Mouse (Mus musculus) thymus, postnatal 4 days (tissue): ENCODE results near the gene Brk1.

Experiments used
- DNase-seq: peaks from one replicate; pipeline ENCODE4 v3.0.0; 2021

Brk1 gene

GRCm38 (mm10) chr6:113624989-113625770 is 20.6 kb downstream of the Brk1 start:
- DNase-seq = no peak

DNA sequence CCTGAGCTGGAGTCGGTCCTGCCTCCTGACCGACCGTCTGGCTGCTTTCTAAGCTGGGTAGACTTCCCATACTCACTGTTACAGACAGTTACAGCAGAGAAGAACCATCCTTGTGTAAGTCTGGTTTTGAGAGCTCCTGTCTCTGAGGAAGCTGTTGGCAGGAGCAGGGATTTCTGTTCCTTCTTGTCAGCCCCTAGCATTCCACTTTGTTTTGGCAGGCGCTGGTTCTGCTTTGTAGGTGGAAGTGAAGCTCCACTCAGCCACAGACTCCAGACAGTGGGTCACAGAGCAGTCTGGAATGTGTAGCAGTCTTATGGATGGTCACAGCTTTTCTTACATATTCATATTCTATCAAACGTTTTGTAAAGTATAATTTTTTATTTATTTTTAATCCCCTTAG is 25.8 kb downstream of the Brk1 start:
- DNase-seq = no peak

DNA sequence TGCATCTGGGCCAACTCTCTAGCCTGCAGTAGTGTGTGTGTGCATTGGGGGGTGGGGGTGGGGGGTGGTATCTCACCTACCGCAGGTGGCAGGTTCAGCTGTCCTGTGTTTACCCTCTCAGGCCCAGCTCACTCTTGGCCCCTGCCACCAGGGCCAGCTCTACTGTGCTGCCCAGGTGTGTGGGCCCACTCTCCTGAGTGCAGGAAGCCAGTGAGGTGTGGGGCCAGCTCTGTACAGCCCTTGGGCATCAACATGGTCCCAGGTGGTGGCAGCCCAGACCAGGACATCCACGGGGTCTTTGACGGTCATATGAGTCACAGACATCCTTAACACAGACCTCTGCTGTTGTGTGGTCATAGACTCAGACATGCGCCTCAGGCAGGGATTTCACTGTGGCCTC is 28.3 kb downstream of the Brk1 start:
- no peak for DNase-seq

- DNase-seq = peak; percentile 98
These were observed 33.9 kb downstream of the Brk1 start, which contains the start of gene Irak2 for GRCm38 (mm10) chr6:113638302-113639040. TSS of gene Irak2 (plus strand) at chr6:113638467.

DNA sequence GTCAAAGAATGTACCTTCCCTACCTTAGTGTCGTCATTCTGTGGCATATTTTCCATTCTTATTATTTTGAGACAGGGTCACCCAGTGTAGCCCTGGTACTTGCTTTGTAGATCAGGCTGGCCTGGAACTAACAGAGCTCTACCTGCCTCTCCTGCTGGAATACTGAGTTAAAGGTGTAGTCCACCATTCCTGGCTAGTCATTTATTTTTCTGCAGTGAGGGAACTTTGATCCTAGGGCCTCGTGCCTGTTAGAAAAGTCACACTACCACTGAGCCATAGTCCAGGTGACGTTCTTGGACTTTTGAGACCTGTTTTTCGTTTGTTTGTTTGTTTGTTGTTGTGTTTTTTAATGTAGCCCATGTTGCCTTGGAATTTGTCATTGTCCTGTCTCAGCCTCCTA is 34.6 kb downstream of the Brk1 start:
- no peak for DNase-seq

DNA sequence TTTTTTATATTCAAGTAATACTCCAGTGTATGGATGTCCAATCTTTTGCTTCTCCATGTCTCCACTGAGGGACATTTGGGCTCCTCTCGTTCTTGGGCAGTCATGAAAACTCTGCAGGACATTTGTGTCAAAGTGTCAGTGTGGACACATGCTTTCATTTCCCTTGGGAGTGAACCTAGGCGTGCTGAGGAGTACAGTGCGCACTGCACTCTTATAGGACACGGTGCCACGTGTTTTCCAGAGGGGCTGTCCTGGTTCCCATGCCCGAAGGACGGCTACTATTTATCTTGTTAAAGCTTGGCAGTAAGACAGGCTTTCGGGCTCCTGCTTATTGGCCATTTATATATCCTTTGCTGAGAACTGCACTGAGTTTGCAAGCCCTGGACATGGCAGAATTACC is 38.0 kb downstream of the Brk1 start:
- no peak for DNase-seq

- DNase-seq = no peak
These were observed 38.4 kb downstream of the Brk1 start for GRCm38 (mm10) chr6:113643021-113643420.

DNA sequence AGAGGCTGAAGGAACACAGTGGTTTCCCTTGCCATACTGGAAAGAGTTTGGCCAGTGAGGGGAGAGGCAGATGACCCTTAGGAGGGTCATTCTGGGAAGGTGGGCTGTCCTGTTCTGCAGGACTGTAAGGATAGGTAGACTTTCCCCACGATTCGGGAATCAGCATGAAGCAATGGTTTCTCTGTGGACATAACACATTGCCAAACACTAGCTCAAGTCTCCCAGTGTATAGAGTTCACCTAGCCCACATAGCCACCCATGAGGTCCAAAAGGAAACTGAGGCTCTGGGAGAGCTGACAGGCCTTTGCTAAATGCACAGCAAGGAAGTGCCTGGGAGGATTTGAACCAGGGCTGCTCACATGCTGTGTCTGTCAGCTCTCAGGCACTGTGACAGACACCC is 39.4 kb downstream of the Brk1 start:
- DNase-seq = no peak

GRCm38 (mm10) chr6:113644808-113645207 is 40.2 kb downstream of the Brk1 start:
- DNase-seq = no peak

GRCm38 (mm10) chr6:113649346-113650196 is 45.0 kb downstream of the Brk1 start:
- DNase-seq = no peak

DNA sequence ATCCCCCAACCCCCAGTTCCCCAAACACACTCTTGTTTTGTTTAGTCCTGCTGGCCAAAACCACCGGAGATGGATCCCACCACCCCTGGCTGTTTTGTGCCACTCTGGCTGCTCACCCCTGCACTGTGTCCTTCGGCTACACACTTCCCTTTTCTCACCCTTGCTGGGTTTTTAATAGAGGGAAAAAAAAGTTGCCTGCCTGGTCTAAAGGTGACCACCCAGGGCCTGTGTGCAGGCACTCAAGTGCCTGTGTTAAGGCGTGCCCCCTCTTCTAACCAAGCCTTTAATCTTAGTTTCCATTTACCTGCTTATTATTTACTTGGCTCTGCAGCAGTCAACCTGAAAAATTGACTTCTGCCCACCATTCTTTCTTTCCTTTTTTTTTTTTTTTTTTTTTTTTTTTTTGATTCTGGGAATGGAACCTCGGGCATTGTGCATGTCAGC is 45.6 kb downstream of the Brk1 start:
- DNase-seq = no peak

- no peak for DNase-seq
These were observed 47.1 kb downstream of the Brk1 start for GRCm38 (mm10) chr6:113651626-113652025.

- DNase-seq = no peak
These were observed 49.0 kb downstream of the Brk1 start for GRCm38 (mm10) chr6:113653551-113653950.

DNA sequence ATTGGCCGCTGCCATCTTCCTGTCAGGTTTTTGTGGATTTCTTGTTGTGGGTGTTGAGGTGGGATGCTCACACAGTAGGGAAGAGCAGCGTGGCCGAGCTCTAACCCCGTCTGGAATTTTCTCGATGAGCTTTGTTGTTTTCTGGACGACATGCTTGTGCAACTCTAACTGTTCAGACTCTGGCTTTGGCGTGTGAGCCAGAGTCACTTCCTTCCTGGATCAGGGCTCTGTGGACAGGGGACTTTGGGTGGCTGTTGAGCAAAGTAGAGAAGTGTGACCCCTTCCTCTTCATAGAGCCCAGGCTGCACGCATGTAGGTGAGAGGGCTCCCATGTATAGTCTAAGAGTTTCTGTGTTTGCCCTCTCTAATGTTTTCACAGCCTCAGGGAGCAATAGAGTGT is 49.5 kb downstream of the Brk1 start:
- DNase-seq = no peak

GRCm38 (mm10) chr6:113654753-113655397 is 50.3 kb downstream of the Brk1 start:
- DNase-seq = no peak

DNA sequence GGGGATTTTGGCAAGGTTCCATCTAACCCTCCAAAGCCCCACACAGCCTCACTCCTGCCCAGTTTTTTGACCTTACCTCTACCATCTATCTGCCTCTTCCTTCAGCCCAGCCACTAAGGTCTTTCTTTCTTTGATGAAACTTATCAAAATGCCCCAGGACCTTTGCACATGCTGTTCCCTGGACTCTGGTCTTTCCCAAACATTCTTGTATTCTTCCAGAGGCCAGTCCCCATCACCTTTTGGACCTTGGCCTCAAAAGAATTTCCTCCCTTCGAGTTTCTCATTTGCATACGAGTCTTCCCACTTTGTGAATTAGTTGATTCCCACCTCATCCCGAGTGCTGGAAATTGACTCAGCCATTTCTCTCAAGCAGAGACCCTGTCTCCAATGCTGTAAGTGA is 50.9 kb downstream of the Brk1 start:
- DNase-seq = no peak

DNA sequence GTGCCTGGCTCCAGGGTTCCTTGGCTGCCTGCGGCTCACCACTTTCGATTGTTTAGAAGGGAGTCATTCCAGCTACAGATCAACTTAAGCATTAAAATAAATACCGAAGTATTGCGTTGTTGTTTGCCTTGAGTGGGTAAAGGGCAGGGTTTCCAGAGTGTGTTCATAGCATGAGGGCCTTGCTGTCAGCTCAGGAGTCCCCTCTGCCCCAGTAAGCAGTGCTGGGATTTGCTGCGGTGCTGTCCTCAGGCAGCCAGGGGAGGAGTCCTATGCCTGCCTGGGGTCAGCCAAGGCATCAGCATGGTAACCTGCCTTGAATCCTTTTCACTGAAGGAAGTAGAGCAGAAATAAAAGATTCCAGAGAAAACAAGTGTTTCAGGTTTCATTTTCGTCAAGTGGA is 52.3 kb downstream of the Brk1 start:
- no peak for DNase-seq

DNA sequence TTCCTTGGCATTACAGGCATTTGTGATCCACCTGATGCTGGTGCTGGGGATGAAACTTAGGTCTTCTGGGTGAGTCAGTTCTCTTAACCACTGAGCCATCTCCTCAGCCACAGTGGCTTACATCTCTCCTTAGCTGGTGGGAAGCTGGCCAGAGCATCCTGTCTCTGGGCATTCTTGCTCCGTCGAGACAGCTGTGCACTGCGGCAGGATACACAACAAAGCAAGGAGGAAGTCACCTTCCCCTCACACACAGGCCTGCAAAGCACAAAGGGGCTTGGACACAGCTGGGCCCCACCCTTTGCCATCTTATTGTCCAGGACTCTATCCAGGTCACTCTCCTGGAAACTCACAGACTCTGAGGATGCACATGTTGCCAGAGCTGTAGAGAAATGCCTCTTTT is 53.7 kb downstream of the Brk1 start:
- DNase-seq = no peak

DNA sequence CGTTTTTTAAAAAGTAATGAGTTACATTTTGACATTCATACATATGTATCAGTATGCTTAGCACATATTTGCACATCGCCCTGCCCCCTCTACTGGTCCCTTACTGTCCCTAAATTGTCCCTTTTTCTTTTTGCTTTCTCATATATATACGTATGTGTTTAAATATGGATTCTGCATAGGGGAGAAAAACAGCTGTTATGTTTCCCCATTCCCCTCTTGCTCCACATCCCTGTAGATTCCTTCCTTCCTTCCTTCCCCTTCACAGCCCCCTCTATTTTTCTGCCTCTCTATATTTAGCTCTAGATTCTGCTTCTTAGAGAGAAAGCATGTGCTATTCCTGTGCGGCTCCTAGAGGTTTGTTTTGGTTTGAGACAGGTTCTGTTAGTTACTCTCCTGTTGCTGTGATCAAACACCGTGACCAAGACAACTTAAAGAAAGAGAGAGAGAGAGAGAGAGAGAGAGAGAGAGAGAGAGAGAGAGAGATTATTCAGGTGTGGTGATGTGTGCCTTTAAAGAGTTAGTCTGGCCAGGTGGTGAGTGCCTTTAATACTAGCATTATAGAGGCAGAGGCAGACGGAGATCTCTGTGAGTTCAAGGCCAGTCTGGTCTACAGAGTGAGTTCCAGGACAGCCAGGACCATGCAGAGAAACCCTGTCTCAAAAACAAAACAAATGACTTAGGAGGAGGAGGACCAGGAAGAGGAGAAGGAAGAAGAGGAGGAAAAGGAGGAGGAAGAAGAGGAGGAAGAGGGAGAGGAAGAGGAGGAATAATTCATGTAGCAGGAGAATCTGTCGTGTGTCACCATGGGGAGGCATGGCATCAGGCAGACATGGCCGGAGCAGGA is 55.3 kb downstream of the Brk1 start:
- no peak for DNase-seq

DNA sequence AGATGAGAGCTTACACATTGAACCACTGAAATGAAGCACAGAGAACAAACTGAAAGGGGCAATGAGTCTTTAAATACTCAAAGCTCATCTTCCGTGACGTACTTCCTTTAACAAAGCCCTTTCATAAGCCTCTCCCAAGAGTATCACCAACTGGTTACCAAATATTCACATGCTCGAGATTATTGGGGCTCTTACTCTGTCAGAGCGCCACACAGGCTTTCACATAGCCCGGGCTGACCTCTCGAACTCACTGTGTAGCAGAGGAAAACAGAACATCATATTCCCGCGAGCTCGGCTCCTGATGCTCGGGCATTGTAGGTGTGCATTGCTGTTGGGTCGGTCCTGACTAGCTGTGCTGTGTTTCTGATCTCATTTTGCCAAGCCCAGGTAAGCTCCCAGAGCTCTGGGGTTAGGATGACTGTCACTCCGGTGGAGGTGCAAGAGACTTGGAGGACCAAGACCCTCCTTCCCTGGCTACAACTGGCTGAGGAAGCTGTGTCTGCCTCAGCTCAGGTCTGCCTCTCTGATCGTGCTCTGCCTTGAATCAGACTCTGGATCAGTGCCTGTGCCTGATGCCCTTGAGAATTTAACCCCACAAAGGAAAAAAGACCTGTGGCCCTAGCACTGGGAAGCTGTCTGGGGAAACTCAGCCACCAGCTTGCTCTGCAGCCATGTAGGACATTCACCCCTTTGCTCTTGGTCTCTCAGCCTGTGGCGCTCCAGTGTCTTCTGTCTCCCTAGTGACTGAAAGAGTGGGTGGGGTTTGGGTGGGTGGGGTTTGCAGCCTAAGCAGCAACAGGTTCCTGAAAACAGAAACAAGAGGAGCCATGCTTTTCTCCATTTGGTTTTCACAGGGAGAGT is 56.1 kb downstream of the Brk1 start:
- no peak for DNase-seq
